9 mouse cellular contexts compared by ENCODE assay signal in genomic region chr9:24770149-24770940, GRCm38 (mm10). TPM values are rescaled to one million over a fixed set of nuclear protein-coding genes. Genes with fewer than 3 reads are reported as not detected.
DNase-seq lines count a peak whose midpoint lies in the region; ATAC-seq and TF ChIP-seq lines count a peak whose summit lies in the region.
"Had no signal": no experiment of that assay in that cellular context is flagged by ENCODE, and none has a peak within 500 bp of the region (broad histone marks: within the 10 kb centered on the region; RNA-seq: fewer than 3 reads in every experiment).

No protein-coding gene starts in this region.

- H3K4me2 ChIP-seq in liver, postnatal 0 days (ENCODE audit: low read depth, low read length) = peak overlapping the region; percentile 67

- TF ChIP-seq EP300 in liver, postnatal 0 days (IDR thresholded peaks at IDR 0.05; ENCODE audit: low read depth) = no peak

- peak; percentile 22 for DNase-seq in adrenal gland, adult 2 months
- DNase-seq in adrenal gland, postnatal 36 days = no peak
- peak; percentile 56 for DNase-seq in embryo, embryonic 10 days (ENCODE audit: low spot score)
- DNase-seq in heart, postnatal 4 days = peak; percentile 58
- no peak for DNase-seq in liver, postnatal 0 days
- no peak for DNase-seq in thymus, postnatal 4 days
- no peak for DNase-seq in urinary bladder, adult 2 months (ENCODE audit: low spot score)

- ATAC-seq in liver, postnatal 0 days = no peak
- ATAC-seq in megakaryocyte-erythroid progenitor cell, adult 5-6 weeks (replicated peaks; ENCODE audit: low FRiP score, low TSS enrichment, poor library complexity, severe bottlenecking) = no peak

- H3K4me3 ChIP-seq in liver, postnatal 0 days (ENCODE audit: low read depth, low read length) = peak overlapping the region; percentile 42

- H3K27me3 ChIP-seq in liver, postnatal 0 days (ENCODE audit: insufficient read depth, low read length) = peaks cover 60% of the 10 kb centered on the region

- H3K4me1 ChIP-seq in liver, postnatal 0 days (ENCODE audit: insufficient read depth) = peaks cover 6% of the 10 kb centered on the region

- H3K9me3 ChIP-seq in liver, postnatal 0 days (ENCODE audit: low read length) = no peaks in the 10 kb centered on the region

- H3K36me3 ChIP-seq in liver, postnatal 0 days (replicated peaks; ENCODE audit: insufficient read depth, low read length) = no peaks in the 10 kb centered on the region

- WGBS in liver, postnatal 0 days (ENCODE audit: insufficient replicate concordance) = 2% methylated on average over 41 of the region's 41 CpGs

- TF ChIP-seq CTCF in liver, postnatal 0 days (IDR thresholded peaks at IDR 0.05; ENCODE audit: low read depth) = no peak

- no peak overlapping the region for H3K9ac ChIP-seq in liver, postnatal 0 days (replicated peaks)

- H3K27ac ChIP-seq in liver, postnatal 0 days (ENCODE audit: low read depth) = no peak overlapping the region

RNA-seq across cellular contexts. Expression of gene Tbx20, which starts 3.8 kb away (rescaled TPM):
- total RNA-seq in adrenal gland, adult 2 months (2021) = 10 to 100 TPM; 22.4 to 34.6 TPM
- polyA plus RNA-seq in adrenal gland, adult 2 months (2012; rRNA removed) = 3.5 and 5.0 TPM in 2 replicates
- total RNA-seq in adrenal gland, postnatal 36 days (2021) = 10 to 100 TPM; 15.2 to 20.0 TPM
- total RNA-seq in heart, postnatal 4 days (2021) = 100 to 1,000 TPM; 341 to 376 TPM
- 0.44 and 0.58 TPM in 2 replicates for polyA plus RNA-seq in liver, postnatal 0 days (2015; fragmentation: Nextera tagmentation; extraction: Ambion mirVana)
- total RNA-seq in megakaryocyte-erythroid progenitor cell, adult 5-6 weeks (2014; fragmentation: Nextera tagmentation) = not detected in 2 replicates
- not detected in 2 replicates for total RNA-seq in megakaryocyte-erythroid progenitor cell, adult 5-6 weeks (2017)
- 10.6 and 12.9 TPM in 2 replicates for polyA plus RNA-seq in urinary bladder, adult 2 months (2012; rRNA removed)
- polyA plus RNA-seq: spleen, adult 2 months had no signal

Comparison
In these comparisons a context has a peak if more than half of its experiments do, and no peak if none do; other contexts are left out.
1. DNase-seq: peak in adrenal gland, adult 2 months (single experiment), embryo, embryonic 10 days (single experiment) and heart, postnatal 4 days (single experiment); none in adrenal gland, postnatal 36 days (0 of 2), liver, postnatal 0 days (single experiment), thymus, postnatal 4 days (single experiment) and urinary bladder, adult 2 months (single experiment).
2. RNA of gene Tbx20, which starts 3.8 kb away (total RNA-seq): 341 to 376 TPM in heart, postnatal 4 days, 22.4 to 34.6 TPM in adrenal gland, adult 2 months and 15.2 to 20.0 TPM in adrenal gland, postnatal 36 days; not detected in megakaryocyte-erythroid progenitor cell, adult 5-6 weeks; every median in the first group is over 10 times any median in the second.